Mouse (Mus musculus): ENCODE data around the gene Olfr519. TPM values are rescaled to one million over a fixed set of nuclear protein-coding genes. Genes with fewer than 3 reads are reported as not detected.
A peak's percentile ranks its signal among the peaks of the same experiment; 100 is the strongest.

Gene Olfr519
- not detected in 2 replicates for polyA plus RNA-seq (2015; fragmentation: Nextera tagmentation; extraction: Ambion mirVana)

DNA sequence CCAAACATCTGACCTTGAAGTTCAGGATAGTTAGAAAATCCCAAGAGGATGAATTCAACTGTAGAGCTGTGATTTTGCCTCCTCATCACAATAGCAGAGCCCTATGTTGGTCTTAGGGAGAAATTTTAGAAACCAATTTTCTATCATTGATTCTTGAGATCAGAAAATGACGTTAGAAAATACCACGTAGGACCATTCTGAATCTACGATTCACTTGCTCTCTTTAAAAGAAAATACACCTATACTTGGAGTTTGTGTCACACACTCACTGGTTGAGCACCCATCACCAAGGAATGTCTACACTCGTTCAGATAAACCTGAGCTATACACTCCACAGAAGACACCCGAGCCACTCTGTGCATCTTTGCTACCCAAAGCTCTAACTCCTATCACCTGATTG lies at the start of gene Olfr519:
TSS of gene Olfr519 (minus strand) at position 101 of the 400 bp plus-strand sequence.
- H3K4me1 ChIP-seq (replicated peaks; ENCODE audit: control insufficient read depth, insufficient read depth, low read length) = no peaks in the 10 kb centered on the region
- H3K9me3 ChIP-seq (ENCODE audit: control insufficient read depth, low read length) = no peaks in the 10 kb centered on the region
- H3K27me3 ChIP-seq (replicated peaks; ENCODE audit: control insufficient read depth, insufficient read depth, low read length) = no peaks in the 10 kb centered on the region
- no peak for ATAC-seq
- H3K36me3 ChIP-seq (ENCODE audit: control insufficient read depth, insufficient read depth) = no peaks in the 10 kb centered on the region
- H3K4me2 ChIP-seq (ENCODE audit: low read length) = no peak within 1 kb of the TSS
- no peak within 1 kb of the TSS for H3K4me3 ChIP-seq (replicated peaks; ENCODE audit: low read length)
- WGBS = 91% methylated on average over 5 of the region's 5 CpGs
- H3K27ac ChIP-seq (ENCODE audit: low read length) = no peak within 1 kb of the TSS
- H3K9ac ChIP-seq (replicated peaks; ENCODE audit: low read depth, low read length) = no peak within 1 kb of the TSS

DNA sequence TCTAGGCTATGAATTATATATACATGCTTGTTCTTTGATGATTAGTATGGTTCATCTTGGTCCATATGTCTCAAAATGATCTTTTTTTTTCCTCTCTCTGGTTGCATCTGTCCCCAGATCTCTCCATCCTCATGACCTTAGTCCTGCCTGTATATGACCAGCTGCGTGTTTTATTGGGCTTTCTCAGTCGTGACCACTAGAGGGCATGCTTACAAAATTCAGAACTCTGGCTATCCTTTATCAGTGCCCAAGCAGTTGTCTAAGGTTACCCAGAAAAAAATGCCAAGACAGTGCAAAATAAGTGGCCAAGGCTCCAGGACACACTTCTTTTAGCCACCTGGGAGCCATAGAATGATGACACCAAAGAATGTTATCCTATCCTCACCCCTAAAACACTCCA lies 49.8 kb upstream of the Olfr519 start:
- H3K4me1 ChIP-seq (replicated peaks; ENCODE audit: control insufficient read depth, insufficient read depth, low read length) = no peaks in the 10 kb centered on the region
- no peak overlapping the region for H3K27ac ChIP-seq (ENCODE audit: low read length)
- 2% methylated on average over 2 of the region's 2 CpGs for WGBS
- no peaks in the 10 kb centered on the region for H3K27me3 ChIP-seq (replicated peaks; ENCODE audit: control insufficient read depth, insufficient read depth, low read length)
- ATAC-seq = peak; percentile 64
- H3K4me3 ChIP-seq (replicated peaks; ENCODE audit: low read length) = no peak overlapping the region
- no peak overlapping the region for H3K9ac ChIP-seq (replicated peaks; ENCODE audit: low read depth, low read length)
- no peak overlapping the region for H3K4me2 ChIP-seq (ENCODE audit: low read length)
- peaks cover 31% of the 10 kb centered on the region for H3K36me3 ChIP-seq (ENCODE audit: control insufficient read depth, insufficient read depth)
- no peaks in the 10 kb centered on the region for H3K9me3 ChIP-seq (ENCODE audit: control insufficient read depth, low read length)

DNA sequence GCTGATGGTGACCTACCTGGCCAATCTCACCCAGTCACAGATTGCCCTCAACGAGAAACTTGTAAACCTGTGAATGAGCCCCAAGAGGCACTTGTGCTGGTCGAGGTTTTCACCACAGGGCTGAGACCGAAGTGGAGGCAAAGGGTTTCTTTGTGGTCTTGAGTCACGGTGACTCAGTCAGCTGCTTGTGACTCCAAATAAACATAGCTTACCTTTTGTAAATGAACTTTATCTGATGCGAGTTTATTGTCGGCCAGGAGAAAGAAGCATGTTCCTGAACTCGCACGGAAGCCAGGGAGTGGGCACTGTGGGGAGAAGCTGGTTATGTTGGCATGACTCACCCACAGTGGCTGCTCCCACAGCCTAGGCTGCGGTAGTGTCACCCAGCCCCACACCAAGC lies 47.2 kb upstream of the Olfr519 start:
- WGBS = 95% methylated on average over 9 of the region's 9 CpGs
- Histone ChIP-seq H3K36me3 (ENCODE audit: control insufficient read depth, insufficient read depth) (peaks cover 43% of the 10 kb centered on the region), H3K27ac (ENCODE audit: low read length) (no peak overlapping the region)

DNA sequence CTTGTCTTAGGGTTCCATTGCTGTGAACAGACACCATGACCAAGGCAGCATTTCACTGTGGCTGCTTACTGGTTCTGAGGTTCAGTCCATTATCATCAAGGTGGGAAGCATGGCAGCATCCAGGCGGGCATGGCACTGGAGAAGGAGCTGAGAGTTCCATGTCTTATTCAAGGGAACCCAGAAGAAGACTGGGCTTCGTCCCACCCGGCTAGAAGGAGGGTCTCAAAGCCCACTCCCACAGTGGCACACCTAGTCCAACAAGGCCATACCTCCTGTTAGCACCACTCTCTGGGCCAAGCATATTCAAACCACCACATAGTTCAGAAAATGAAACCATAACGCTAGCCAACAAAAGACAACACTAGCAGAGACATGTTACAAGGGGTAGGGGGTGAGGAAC lies 42.4 kb upstream of the Olfr519 start:
- Histone ChIP-seq H3K9me3 (ENCODE audit: control insufficient read depth, low read length) (no peaks in the 10 kb centered on the region), H3K4me2 (ENCODE audit: low read length) (no peak overlapping the region), H3K9ac (replicated peaks; ENCODE audit: low read depth, low read length) (no peak overlapping the region), H3K4me1 (replicated peaks; ENCODE audit: control insufficient read depth, insufficient read depth, low read length) (peaks cover 19% of the 10 kb centered on the region), H3K36me3 (ENCODE audit: control insufficient read depth, insufficient read depth) (peaks cover 32% of the 10 kb centered on the region), H3K4me3 (replicated peaks; ENCODE audit: low read length) (no peak overlapping the region), H3K27ac (ENCODE audit: low read length) (no peak overlapping the region), H3K27me3 (replicated peaks; ENCODE audit: control insufficient read depth, insufficient read depth, low read length) (no peaks in the 10 kb centered on the region)
- WGBS = 96% methylated on average over 4 of the region's 4 CpGs
- ATAC-seq = no peak

More for the DNA sequence above, 47.2 kb upstream of the Olfr519 start:
- Histone ChIP-seq H3K4me3 (replicated peaks; ENCODE audit: low read length) (no peak overlapping the region), H3K4me1 (replicated peaks; ENCODE audit: control insufficient read depth, insufficient read depth, low read length) (peaks cover 3% of the 10 kb centered on the region; the same call in 1 of the 2 replicates), H3K9ac (replicated peaks; ENCODE audit: low read depth, low read length) (no peak overlapping the region), H3K9me3 (ENCODE audit: control insufficient read depth, low read length) (no peaks in the 10 kb centered on the region), H3K27me3 (replicated peaks; ENCODE audit: control insufficient read depth, insufficient read depth, low read length) (no peaks in the 10 kb centered on the region), H3K4me2 (ENCODE audit: low read length) (no peak overlapping the region)
- no peak for ATAC-seq

DNA sequence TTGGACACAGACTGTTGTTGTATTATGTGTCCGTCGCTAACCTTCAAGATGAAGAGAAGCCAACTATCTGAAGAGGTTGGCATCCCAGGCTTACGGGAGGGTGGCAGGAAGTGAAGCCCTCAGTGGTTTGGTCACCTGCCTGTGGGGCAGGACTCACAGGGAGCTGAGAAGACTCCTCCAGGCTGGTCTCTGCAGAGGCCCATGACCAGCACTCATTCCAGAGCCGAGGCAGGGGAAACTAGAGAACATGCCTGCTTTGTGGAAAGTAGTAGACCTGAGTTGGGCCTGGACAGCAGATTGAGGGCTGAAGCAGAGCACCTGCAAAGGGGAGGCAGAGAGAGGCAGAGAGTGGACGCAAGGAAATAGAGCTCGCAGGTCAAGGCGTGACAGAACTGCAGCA lies 41.2 kb upstream of the Olfr519 start:
- peaks cover 19% of the 10 kb centered on the region for H3K4me1 ChIP-seq (replicated peaks; ENCODE audit: control insufficient read depth, insufficient read depth, low read length)
- H3K9ac ChIP-seq (replicated peaks; ENCODE audit: low read depth, low read length) = 0 out of 2 replicates have a peak overlapping the region, but pooled peaks have one; percentile 10
- H3K4me2 ChIP-seq (ENCODE audit: low read length) = peak overlapping the region; percentile 95
- peak overlapping the region; percentile 99 for H3K4me3 ChIP-seq (replicated peaks; ENCODE audit: low read length)
- H3K9me3 ChIP-seq (ENCODE audit: control insufficient read depth, low read length) = no peaks in the 10 kb centered on the region
- no peaks in the 10 kb centered on the region for H3K27me3 ChIP-seq (replicated peaks; ENCODE audit: control insufficient read depth, insufficient read depth, low read length)
- 87% methylated on average over 7 of the region's 7 CpGs for WGBS
- ATAC-seq = no peak
- H3K36me3 ChIP-seq (ENCODE audit: control insufficient read depth, insufficient read depth) = peaks cover 22% of the 10 kb centered on the region
- H3K27ac ChIP-seq (ENCODE audit: low read length) = no peak overlapping the region

DNA sequence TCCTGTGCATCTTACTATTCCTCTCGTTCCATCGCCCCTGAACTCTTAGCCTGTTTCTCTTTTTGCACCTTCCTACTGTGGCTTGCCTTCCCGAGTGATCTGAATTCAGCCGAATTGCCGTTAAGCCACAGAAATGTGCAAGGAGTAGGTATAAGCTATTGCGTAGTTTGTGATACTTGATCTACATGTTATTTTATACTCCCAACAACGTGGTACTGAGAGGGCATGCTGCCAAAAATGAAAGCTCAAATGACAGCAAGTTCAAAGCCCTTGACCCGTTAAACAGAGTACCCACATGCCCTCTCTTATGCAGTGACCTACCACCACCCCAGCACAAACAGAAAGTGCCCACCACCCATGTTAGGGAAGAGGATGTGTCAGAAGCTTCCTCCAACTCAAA lies 40.6 kb upstream of the Olfr519 start:
- no peak for ATAC-seq
- WGBS = 4% methylated on average over 8 of the region's 8 CpGs
- no peaks in the 10 kb centered on the region for H3K27me3 ChIP-seq (replicated peaks; ENCODE audit: control insufficient read depth, insufficient read depth, low read length)

DNA sequence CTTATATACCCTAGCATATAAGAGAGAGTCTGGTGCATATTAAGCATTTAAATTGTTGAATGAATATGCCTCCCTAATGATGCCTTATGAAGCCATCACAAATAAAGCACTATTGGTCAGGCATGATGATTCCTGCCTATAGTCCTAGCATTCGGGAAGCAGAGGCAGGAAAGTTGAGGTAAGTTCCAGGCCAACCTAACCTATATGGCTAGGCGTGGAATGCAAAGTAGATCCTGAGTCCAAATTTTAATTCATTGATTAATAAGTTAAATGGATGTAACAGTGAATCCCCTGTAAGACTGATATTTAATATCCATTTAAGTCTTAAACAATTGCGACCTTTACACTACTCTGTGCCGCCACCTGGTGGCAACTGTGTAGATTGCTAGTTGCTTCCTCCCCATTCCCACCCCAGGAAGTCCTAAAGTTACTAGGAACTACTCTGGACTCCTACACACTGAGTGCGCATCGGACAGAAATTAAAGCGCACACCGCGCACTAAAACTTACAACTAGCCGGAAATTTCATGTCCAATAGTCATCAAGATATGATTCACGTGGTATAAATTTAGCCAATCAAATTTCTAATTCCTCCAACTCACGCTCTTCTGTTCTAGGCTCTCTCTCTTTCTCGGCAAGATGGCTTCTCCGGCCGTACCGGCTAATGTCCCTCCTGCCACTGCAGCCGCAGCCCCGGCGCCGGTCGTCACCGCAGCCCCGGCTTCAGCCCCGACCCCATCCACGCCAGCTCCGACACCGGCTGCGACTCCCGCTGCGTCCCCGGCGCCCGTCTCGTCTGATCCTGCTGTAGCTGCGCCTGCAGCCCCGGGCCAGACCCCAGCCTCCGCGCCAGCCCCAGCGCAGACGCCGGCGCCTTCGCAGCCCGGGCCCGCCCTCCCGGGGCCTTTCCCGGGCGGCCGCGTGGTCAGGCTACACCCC lies 39.8 kb upstream of the Olfr519 start, which contains the start of gene Eif3f:
TSS of gene Eif3f (plus strand) at position 624 of the 938 bp plus-strand sequence.
- H3K27me3 ChIP-seq (replicated peaks; ENCODE audit: control insufficient read depth, insufficient read depth, low read length) = no peaks in the 10 kb centered on the region
- no peaks in the 10 kb centered on the region for H3K9me3 ChIP-seq (ENCODE audit: control insufficient read depth, low read length)
- 2% methylated on average over 49 of the region's 50 CpGs for WGBS
- H3K27ac ChIP-seq (ENCODE audit: low read length) = peak within 1 kb of the TSS; percentile 55
- H3K9ac ChIP-seq (replicated peaks; ENCODE audit: low read depth, low read length) = peak within 1 kb of the TSS; percentile 96
- peak within 1 kb of the TSS; percentile 95 for H3K4me2 ChIP-seq (ENCODE audit: low read length)
- peak within 1 kb of the TSS; percentile 99 for H3K4me3 ChIP-seq (replicated peaks; ENCODE audit: low read length)
- peak; percentile 97 for ATAC-seq
- H3K4me1 ChIP-seq (replicated peaks; ENCODE audit: control insufficient read depth, insufficient read depth, low read length) = peaks cover 19% of the 10 kb centered on the region
- peaks cover 13% of the 10 kb centered on the region for H3K36me3 ChIP-seq (ENCODE audit: control insufficient read depth, insufficient read depth)

More for the DNA sequence above, 40.6 kb upstream of the Olfr519 start:
- Histone ChIP-seq H3K4me1 (replicated peaks; ENCODE audit: control insufficient read depth, insufficient read depth, low read length) (peaks cover 19% of the 10 kb centered on the region), H3K9ac (replicated peaks; ENCODE audit: low read depth, low read length) (peak overlapping the region; percentile 96), H3K9me3 (ENCODE audit: control insufficient read depth, low read length) (no peaks in the 10 kb centered on the region), H3K4me3 (replicated peaks; ENCODE audit: low read length) (peak overlapping the region; percentile 99), H3K27ac (ENCODE audit: low read length) (peak overlapping the region; percentile 55; the same call in 1 of the 2 replicates), H3K36me3 (ENCODE audit: control insufficient read depth, insufficient read depth) (peaks cover 18% of the 10 kb centered on the region), H3K4me2 (ENCODE audit: low read length) (peak overlapping the region; percentile 95)

DNA sequence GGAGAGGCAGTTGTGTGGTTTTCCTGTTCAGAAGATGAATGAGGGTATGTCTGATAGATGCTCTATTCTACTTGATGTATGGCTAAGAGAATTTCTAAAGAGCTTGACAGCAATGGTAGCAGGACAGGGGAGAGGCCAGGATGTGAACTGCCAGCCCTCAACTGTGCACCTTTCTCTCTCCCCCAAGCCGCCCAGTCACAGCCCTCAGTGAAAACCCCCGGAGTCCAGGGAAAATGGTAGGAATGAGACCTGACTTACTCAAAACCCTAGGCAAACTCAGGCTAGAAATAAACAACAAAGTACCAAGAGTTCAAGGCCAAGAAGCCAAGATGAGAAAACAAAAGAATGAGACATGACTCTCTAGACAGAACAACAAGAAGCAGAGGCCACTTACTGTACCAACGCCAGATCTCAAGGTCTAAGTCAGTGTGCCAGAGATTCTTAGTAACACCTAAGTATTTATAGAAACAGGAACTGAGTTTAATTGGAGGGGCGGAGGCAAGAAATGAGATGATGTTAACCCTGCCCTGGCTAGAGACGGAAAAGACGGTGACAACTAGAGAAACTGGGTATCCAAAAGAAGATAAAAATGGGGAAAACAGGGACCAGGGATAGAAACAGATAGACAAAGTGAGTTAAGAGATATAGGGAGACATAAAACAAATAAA lies 35.6 kb upstream of the Olfr519 start, which contains the start of gene Nlrp10:
TSS of gene Nlrp10 (minus strand) at position 453 of the 668 bp plus-strand sequence.
- no peak within 1 kb of the TSS for H3K27ac ChIP-seq (ENCODE audit: low read length)
- H3K36me3 ChIP-seq (ENCODE audit: control insufficient read depth, insufficient read depth) = no peaks in the 10 kb centered on the region
- ATAC-seq = no peak
- peaks cover under 1% of the 10 kb centered on the region for H3K4me1 ChIP-seq (replicated peaks; ENCODE audit: control insufficient read depth, insufficient read depth, low read length)
- no peaks in the 10 kb centered on the region for H3K27me3 ChIP-seq (replicated peaks; ENCODE audit: control insufficient read depth, insufficient read depth, low read length)
- H3K9me3 ChIP-seq (ENCODE audit: control insufficient read depth, low read length) = no peaks in the 10 kb centered on the region
- no peak within 1 kb of the TSS for H3K4me2 ChIP-seq (ENCODE audit: low read length)
- 75% methylated on average over 6 of the region's 6 CpGs for WGBS
- no peak within 1 kb of the TSS for H3K4me3 ChIP-seq (replicated peaks; ENCODE audit: low read length)
- H3K9ac ChIP-seq (replicated peaks; ENCODE audit: low read depth, low read length) = no peak within 1 kb of the TSS

Data from forebrain, embryonic 16.5 days (tissue).